Mouse (Mus musculus) urinary bladder, postnatal 25 days (tissue): Measurements from ENCODE around the gene Spats2l.

ENCODE experiments used
- DNase-seq: peaks from one replicate; pipeline ENCODE4 v3.0.0; 2022; ENCODE audit warnings: low spot score

Spats2l gene

GRCm38 (mm10) chr1:57890259-57890902 lies 116.4 kb downstream of the Spats2l start:
- peak; percentile 13 for DNase-seq

GRCm38 (mm10) chr1:57890903-57891267 lies 116.9 kb downstream of the Spats2l start:
- DNase-seq: no peak

- no peak for DNase-seq
These were observed 127.5 kb downstream of the Spats2l start for GRCm38 (mm10) chr1:57901494-57901893.

- no peak for DNase-seq
These were observed 129.8 kb downstream of the Spats2l start for GRCm38 (mm10) chr1:57903793-57904192.

GRCm38 (mm10) chr1:57905912-57906311 lies 131.9 kb downstream of the Spats2l start:
- no peak for DNase-seq

GRCm38 (mm10) chr1:57906312-57906711 lies 132.3 kb downstream of the Spats2l start:
- DNase-seq: no peak

GRCm38 (mm10) chr1:57911561-57911960 lies 137.6 kb downstream of the Spats2l start:
- no peak for DNase-seq

GRCm38 (mm10) chr1:57917342-57917741 lies 143.4 kb downstream of the Spats2l start:
- DNase-seq: no peak

GRCm38 (mm10) chr1:57918567-57918966 lies 144.6 kb downstream of the Spats2l start:
- DNase-seq: no peak

- DNase-seq: no peak
These were observed 160.3 kb downstream of the Spats2l start for GRCm38 (mm10) chr1:57934287-57934686.

GRCm38 (mm10) chr1:57940691-57941090 lies 166.7 kb downstream of the Spats2l start:
- DNase-seq: no peak

- no peak for DNase-seq
These were observed 167.1 kb downstream of the Spats2l start for GRCm38 (mm10) chr1:57941095-57941494.

GRCm38 (mm10) chr1:57941734-57942133 lies 167.8 kb downstream of the Spats2l start:
- DNase-seq: no peak

- no peak for DNase-seq
These were observed 168.3 kb downstream of the Spats2l start for GRCm38 (mm10) chr1:57942215-57942614.

GRCm38 (mm10) chr1:57947552-57948347 lies 173.8 kb downstream of the Spats2l start:
- DNase-seq: no peak

GRCm38 (mm10) chr1:57949195-57949594 lies 175.2 kb downstream of the Spats2l start:
- DNase-seq: no peak

GRCm38 (mm10) chr1:57949716-57950115 lies 175.8 kb downstream of the Spats2l start:
- DNase-seq: no peak

GRCm38 (mm10) chr1:57952509-57952908 lies 178.5 kb downstream of the Spats2l start:
- no peak for DNase-seq

- DNase-seq: no peak
These were observed 179.8 kb downstream of the Spats2l start for GRCm38 (mm10) chr1:57953586-57954375.

GRCm38 (mm10) chr1:57954376-57954765 lies 180.4 kb downstream of the Spats2l start:
- no peak for DNase-seq

- DNase-seq: no peak
These were observed 181.8 kb downstream of the Spats2l start for GRCm38 (mm10) chr1:57955774-57956173.

GRCm38 (mm10) chr1:57969327-57970271 lies 195.6 kb downstream of the Spats2l start:
- peak; percentile 97 for DNase-seq
